Mouse (Mus musculus) frontal cortex, adult 2 months (tissue): ENCODE measurements at regions not wholly inside any gene's neighbourhood (a gene's known extent, or its start where the extent isn't known, plus 50 kb on each side); places are given as distances from the start of the nearest gene placed in this dataset.
"Not testable (repeated sequence)": the region's sequence is repeated elsewhere in the genome, so short reads cannot be mapped to it uniquely, and the experiment has no call there.

Source experiments
- DNase-seq, 2 experiments: peaks; one replicate each; pipeline ENCODE4 v3.0.0; 2022; ENCODE audit warnings: low spot score in 1 of 2; ENCODE audit errors: extremely low spot score in 1 of 2

GRCm38 (mm10) chr1:117051311-117051710 is 248.5 kb downstream of the Gm19965 start:
- DNase-seq = not testable (repeated sequence)

GRCm38 (mm10) chr1:117067151-117067819 is 264.5 kb downstream of the Gm19965 start:
- no peak for DNase-seq

- no peak for DNase-seq
Observed at GRCm38 (mm10) chr1:117087136-117087535, 284.4 kb downstream of the Gm19965 start.

GRCm38 (mm10) chr1:117111496-117111895 is 308.7 kb downstream of the Gm19965 start:
- no peak for DNase-seq

GRCm38 (mm10) chr1:117113918-117114317 is 311.1 kb downstream of the Gm19965 start:
- no peak for DNase-seq

GRCm38 (mm10) chr1:117122965-117123364 is 320.2 kb downstream of the Gm19965 start:
- DNase-seq = peak in 1 of 2 experiments; percentile 48
